Mouse (Mus musculus) heart, embryonic 14.5 days (tissue): ENCODE measurements around the gene Olfr103. TPM values are rescaled to one million over a fixed set of nuclear protein-coding genes. Genes with fewer than 3 reads are reported as not detected.

Experiments used
- ATAC-seq: fragments of 200-750 bp; cut with Nextera tagmentation; 2 replicates; pipeline ENCODE4 v1.8.0; 2017; ENCODE audit warnings: low read depth, moderate TSS enrichment; ENCODE audit not compliant: insufficient number of reproducible peaks, insufficient read depth, low FRiP score
- H3K27ac ChIP-seq, 2 experiments: fragments of 200-500 bp in 1 of 2; fragments of 300-500 bp in 1 of 2; sonication (generic) in 1 of 2; replicated peaks in 1 of 2; 2 replicates each; pipeline ENCODE4 v1.5.1; 2012 to 2014; ENCODE audit warnings: low read depth in 2 of 2, low read length in 2 of 2, control low read depth in 1 of 2, mild to moderate bottlenecking in 1 of 2, mixed read lengths in 1 of 2; ENCODE audit not compliant: control insufficient read depth in 1 of 2, insufficient read depth in 1 of 2
- H3K27me3 ChIP-seq: fragments of 300-500 bp; sonication (generic); 2 replicates; pipeline ENCODE4 v1.6.1; 2014; ENCODE audit warnings: mild to moderate bottlenecking, low read length, control low read depth; ENCODE audit not compliant: control insufficient read depth, insufficient read depth
- H3K36me3 ChIP-seq: fragments of 300-500 bp; sonication (generic); 2 replicates; pipeline ENCODE4 v1.6.1; 2014; ENCODE audit warnings: mild to moderate bottlenecking, control low read depth, low read length, mixed read lengths; ENCODE audit not compliant: control insufficient read depth, insufficient read depth
- H3K4me1 ChIP-seq, 2 experiments: fragments of 200-500 bp in 1 of 2; fragments of 300-500 bp in 1 of 2; sonication (generic) in 1 of 2; 2 replicates each; pipeline ENCODE4 v1.6.1; 2012 to 2014; ENCODE audit warnings: low read length in 2 of 2, control low read depth in 1 of 2, mixed read lengths in 1 of 2; ENCODE audit not compliant: control insufficient read depth in 2 of 2, insufficient read depth in 2 of 2
- H3K4me2 ChIP-seq: fragments of 300-500 bp; sonication (generic); 2 replicates; pipeline ENCODE4 v1.6.1; 2014; ENCODE audit warnings: mild to moderate bottlenecking, low read length
- H3K4me3 ChIP-seq, 2 experiments: fragments of 200-500 bp in 1 of 2; fragments of 300-500 bp in 1 of 2; sonication (generic) in 1 of 2; 2 replicates each; pipeline ENCODE4 v1.5.1; 2012 to 2014; ENCODE audit warnings: low read length in 2 of 2, mild to moderate bottlenecking in 2 of 2, control low read depth in 1 of 2, low read depth in 1 of 2, moderate library complexity in 1 of 2; ENCODE audit not compliant: control insufficient read depth in 1 of 2, insufficient read depth in 1 of 2
- H3K9ac ChIP-seq: fragments of 300-500 bp; sonication (generic); 2 replicates; pipeline ENCODE4 v1.6.1; 2014; ENCODE audit warnings: mild to moderate bottlenecking, low read length
- H3K9me3 ChIP-seq: fragments of 300-500 bp; sonication (generic); 2 replicates; pipeline ENCODE4 v1.6.1; 2016; ENCODE audit warnings: low read length, control low read depth; ENCODE audit not compliant: control insufficient read depth
- WGBS: fragments of 180-500 bp; shearing (Covaris S2); extraction: QIAGEN DNeasy Blood & Tissue Kit; methylation state at CpG from one replicate; pipeline ENCODE4 v1.1.7; 2014; 5-methylcytosine and 5-hydroxymethylcytosine counted together
- polyA plus RNA-seq: library from polyadenylated mRNA; unstranded; fragments of >200 nt; fragmentation: Nextera tagmentation; extraction: Ambion mirVana; gene quantifications from 2 replicates; pipeline ENCODE4 v1.2.1, GENCODE M21; 2014

The Olfr103 gene
- polyA plus RNA-seq: not detected in 2 replicates

DNA sequence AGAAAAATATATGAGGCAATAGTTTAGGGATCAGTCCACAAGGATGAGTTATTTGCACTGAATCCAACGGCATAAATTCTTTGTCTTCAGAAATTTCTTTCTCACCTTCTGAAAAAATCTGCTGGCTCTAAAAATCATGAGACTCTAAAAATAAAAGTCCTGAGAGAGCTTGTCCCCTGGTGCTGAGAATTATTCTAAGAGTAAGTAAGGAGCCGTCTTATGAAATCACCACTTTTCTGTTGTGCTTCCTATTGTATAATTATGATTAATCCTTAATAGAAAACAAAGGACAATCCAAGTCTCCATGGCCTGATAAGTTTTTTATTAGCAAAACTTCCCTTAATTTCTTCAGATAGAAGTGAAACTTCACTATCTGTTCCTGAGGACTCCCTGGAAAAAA, at the start of gene Olfr103:
Olfr103 (minus strand) TSS at position 101 of the 400 bp plus-strand sequence.
- H3K4me1 ChIP-seq: no peaks in the 10 kb centered on the region
- H3K27me3 ChIP-seq: no peaks in the 10 kb centered on the region
- 80% methylated on average over 2 of the region's 2 CpGs for WGBS
- no peak within 1 kb of the TSS for H3K9ac ChIP-seq
- H3K36me3 ChIP-seq: no peaks in the 10 kb centered on the region
- H3K4me2 ChIP-seq: no peak within 1 kb of the TSS
- 0 out of 2 replicates have a peak, but pooled peaks cover 2% of the 10 kb centered on the region for H3K9me3 ChIP-seq
- ATAC-seq: no peak
- no peak within 1 kb of the TSS for H3K27ac ChIP-seq
- no peak within 1 kb of the TSS for H3K4me3 ChIP-seq

DNA sequence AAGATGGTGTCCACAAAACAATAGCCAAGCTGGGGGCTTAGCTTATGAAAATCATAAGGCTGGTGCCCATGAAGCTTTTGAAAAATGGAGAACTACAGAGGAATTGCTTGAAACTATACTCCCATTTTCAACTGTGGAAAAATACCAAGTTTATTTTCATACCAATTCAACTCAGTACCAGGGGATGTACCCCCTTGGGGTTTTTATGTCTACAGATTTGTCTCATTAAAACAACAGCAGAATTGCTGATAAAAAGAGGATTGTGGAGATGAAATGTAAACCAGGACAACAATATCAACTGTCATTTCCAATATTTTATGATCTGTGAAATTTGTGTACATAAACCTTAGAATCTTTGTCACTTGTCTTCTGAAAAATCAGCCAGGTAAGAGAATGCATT, 39.2 kb upstream of the Olfr103 start, which contains the start of gene Olfr105-ps:
Olfr105-ps (plus strand) TSS at position 301 of the 400 bp plus-strand sequence.
- no peaks in the 10 kb centered on the region for H3K27me3 ChIP-seq
- H3K27ac ChIP-seq: no peak within 1 kb of the TSS
- no peak within 1 kb of the TSS for H3K4me3 ChIP-seq
- no peak within 1 kb of the TSS for H3K4me2 ChIP-seq
- ATAC-seq: no peak
- no peaks in the 10 kb centered on the region for H3K4me1 ChIP-seq
- H3K36me3 ChIP-seq: no peaks in the 10 kb centered on the region
- no peak within 1 kb of the TSS for H3K9ac ChIP-seq
- no peaks in the 10 kb centered on the region for H3K9me3 ChIP-seq

DNA sequence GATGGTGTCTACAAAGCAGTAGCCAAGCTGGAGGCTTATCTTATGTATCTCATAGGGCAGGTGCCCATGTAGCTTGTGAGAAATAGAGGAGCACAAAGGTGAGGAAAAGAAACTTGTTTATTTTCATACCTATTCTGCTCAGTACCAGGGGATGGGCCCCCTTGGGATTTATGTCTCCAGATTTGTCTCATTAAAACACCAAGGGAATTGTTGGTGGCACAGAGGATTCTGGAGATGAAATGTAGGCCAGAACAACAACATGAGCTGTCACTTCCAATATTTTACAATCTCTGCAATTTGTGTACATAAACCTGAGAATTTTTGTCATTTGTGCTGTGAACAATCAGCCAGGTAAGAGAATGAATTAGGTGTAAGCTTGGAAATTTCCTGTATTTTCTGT, 19.8 kb upstream of the Olfr103 start, which contains the start of gene Olfr104-ps:
Olfr104-ps (plus strand) TSS at position 301 of the 400 bp plus-strand sequence.
- ATAC-seq: no peak
- Histone ChIP-seq H3K4me1 (no peaks in the 10 kb centered on the region), H3K9ac (no peak within 1 kb of the TSS), H3K4me2 (no peak within 1 kb of the TSS), H3K27ac (no peak within 1 kb of the TSS), H3K36me3 (no peaks in the 10 kb centered on the region), H3K27me3 (no peaks in the 10 kb centered on the region), H3K9me3 (no peaks in the 10 kb centered on the region), H3K4me3 (no peak within 1 kb of the TSS)

DNA sequence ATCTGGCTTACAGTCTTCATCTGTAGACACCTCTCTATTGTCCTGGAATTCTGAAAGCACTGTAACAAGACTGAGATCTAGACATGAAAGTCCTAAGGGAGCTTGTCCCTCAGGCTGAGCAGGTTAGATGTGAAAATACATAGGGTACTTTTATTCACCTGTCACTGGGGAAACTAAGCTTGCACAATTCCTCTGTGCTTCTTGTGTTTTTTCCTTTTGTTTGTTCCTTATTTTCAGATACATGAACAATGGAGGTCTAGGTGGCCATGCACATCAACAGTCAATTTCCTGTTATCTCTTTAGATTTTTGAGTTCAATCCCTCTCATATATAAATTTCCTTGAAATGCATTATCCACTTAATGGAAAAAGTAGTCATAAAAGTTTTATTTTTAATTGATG, 22.5 kb downstream of the Olfr103 start, which contains the start of gene Olfr102:
Olfr102 (minus strand) TSS at position 101 of the 400 bp plus-strand sequence.
- no peaks in the 10 kb centered on the region for H3K4me1 ChIP-seq
- no peak for ATAC-seq

DNA sequence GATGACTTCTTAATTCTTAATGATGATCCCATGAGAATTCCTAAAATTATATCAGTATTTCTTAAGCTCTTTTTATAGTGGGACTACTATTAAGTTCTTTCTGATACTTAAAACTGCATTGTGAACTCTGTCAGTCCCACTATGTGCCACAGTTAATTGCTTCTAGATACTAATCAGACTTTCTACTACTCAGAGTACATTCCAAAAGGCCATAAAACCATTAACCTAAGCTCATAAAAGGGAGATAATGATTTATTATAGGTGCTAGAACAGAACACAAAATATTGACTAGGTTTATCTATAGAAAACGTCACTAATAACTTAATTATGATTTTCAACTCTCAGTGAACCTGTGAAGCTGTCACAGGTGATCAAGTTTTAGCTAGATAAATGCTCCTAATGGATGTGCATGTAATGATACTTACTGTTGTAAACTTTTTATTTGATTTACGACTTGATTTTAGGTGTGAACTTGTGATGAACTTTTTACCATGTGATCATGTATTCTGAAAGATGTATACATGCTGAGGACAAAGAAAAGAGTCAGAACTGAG, 29.3 kb downstream of the Olfr103 start:
- ATAC-seq: no peak

More for the DNA sequence above, 22.5 kb downstream of the Olfr103 start, which contains the start of gene Olfr102:
- no peak within 1 kb of the TSS for H3K4me2 ChIP-seq
- H3K27me3 ChIP-seq: no peaks in the 10 kb centered on the region
- H3K27ac ChIP-seq: no peak within 1 kb of the TSS
- no peaks in the 10 kb centered on the region for H3K36me3 ChIP-seq
- H3K4me3 ChIP-seq: no peak within 1 kb of the TSS
- H3K9ac ChIP-seq: no peak within 1 kb of the TSS
- peaks cover 10% of the 10 kb centered on the region; the same call in 1 of the 2 replicates for H3K9me3 ChIP-seq

DNA sequence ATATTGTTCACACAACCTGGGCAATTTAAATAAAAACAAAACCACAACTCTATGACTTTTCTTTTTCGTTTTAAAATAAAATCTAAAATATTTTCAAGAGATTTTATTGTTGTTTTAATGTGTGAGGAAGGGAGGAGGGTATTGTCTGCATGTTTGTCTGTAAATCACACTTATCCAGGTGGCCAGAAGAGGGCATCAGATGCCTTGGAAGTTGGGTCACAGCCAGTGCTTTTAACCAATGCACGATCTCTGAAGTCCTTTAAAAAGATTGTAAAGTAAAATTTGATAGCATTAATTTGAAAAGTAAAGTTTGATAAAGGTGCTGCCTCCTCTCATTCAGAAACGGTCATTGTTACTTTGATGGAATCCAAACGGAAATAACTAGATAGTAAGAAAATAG, 31.0 kb downstream of the Olfr103 start:
- Histone ChIP-seq H3K9ac (no peak overlapping the region), H3K9me3 (no peaks in the 10 kb centered on the region), H3K27ac (no peak overlapping the region), H3K4me1 (no peaks in the 10 kb centered on the region), H3K4me2 (no peak overlapping the region), H3K4me3 (no peak overlapping the region), H3K36me3 (no peaks in the 10 kb centered on the region), H3K27me3 (no peaks in the 10 kb centered on the region)
- ATAC-seq: no peak
- 35% methylated on average over 4 of the region's 4 CpGs for WGBS

More for the DNA sequence above, 29.3 kb downstream of the Olfr103 start:
- no peak overlapping the region for H3K27ac ChIP-seq
- H3K4me1 ChIP-seq: no peaks in the 10 kb centered on the region
- H3K9ac ChIP-seq: no peak overlapping the region
- no peak overlapping the region for H3K4me3 ChIP-seq
- H3K27me3 ChIP-seq: no peaks in the 10 kb centered on the region
- H3K9me3 ChIP-seq: no peaks in the 10 kb centered on the region
- WGBS: 47% methylated on average over 2 of the region's 2 CpGs
- no peak overlapping the region for H3K4me2 ChIP-seq
- H3K36me3 ChIP-seq: no peaks in the 10 kb centered on the region

DNA sequence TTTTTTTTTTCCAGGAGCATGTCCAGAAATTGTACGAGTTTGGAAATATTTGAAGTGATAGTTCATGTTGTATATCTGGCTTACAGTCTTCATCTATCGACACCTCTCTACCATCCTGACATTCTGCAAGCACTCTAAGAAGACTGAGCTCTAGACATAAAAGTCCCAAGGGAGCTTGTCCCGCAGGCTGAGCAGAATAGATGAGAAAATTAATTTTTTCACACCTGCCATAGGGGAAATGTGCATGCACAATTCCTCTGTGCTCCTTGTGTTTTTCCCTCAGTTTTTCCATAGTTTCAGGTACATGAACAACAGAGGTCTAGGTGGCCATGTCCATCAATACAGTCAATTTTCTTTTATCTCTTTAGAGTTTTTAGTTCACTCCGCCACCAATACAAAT, 35.3 kb downstream of the Olfr103 start, which contains the start of gene Olfr101:
Olfr101 (minus strand) TSS at position 101 of the 400 bp plus-strand sequence.
- no peaks in the 10 kb centered on the region for H3K9me3 ChIP-seq
- no peak for ATAC-seq
- no peak within 1 kb of the TSS for H3K27ac ChIP-seq
- H3K4me2 ChIP-seq: no peak within 1 kb of the TSS
- no peaks in the 10 kb centered on the region for H3K36me3 ChIP-seq
- H3K4me1 ChIP-seq: no peaks in the 10 kb centered on the region
- H3K4me3 ChIP-seq: no peak within 1 kb of the TSS
- WGBS: 66% methylated on average over 4 of the region's 4 CpGs
- H3K9ac ChIP-seq: no peak within 1 kb of the TSS
- no peaks in the 10 kb centered on the region for H3K27me3 ChIP-seq
